Mouse (Mus musculus) ES-CJ7 (cell line): ENCODE measurements around the gene Rsph6a.

Experiments
- DNase-seq: peaks from one replicate; pipeline ENCODE4 v3.0.0; 2011; ENCODE audit warnings: low read depth, low spot score

The Rsph6a gene

GRCm38 (mm10) chr7:19078732-19079131, 24.2 kb downstream of the Rsph6a start:
- DNase-seq = no peak

GRCm38 (mm10) chr7:19080451-19080950, 26.0 kb downstream of the Rsph6a start:
- DNase-seq = no peak

- no peak for DNase-seq
These were observed 27.7 kb downstream of the Rsph6a start for GRCm38 (mm10) chr7:19082171-19082570.

GRCm38 (mm10) chr7:19083096-19083495, 28.6 kb downstream of the Rsph6a start:
- DNase-seq = no peak

- DNase-seq = no peak
These were observed 29.2 kb downstream of the Rsph6a start, which contains the start of gene Dmpk for GRCm38 (mm10) chr7:19083701-19084100. TSS of gene Dmpk (plus strand) at chr7:19083849.

GRCm38 (mm10) chr7:19084277-19084771, 29.8 kb downstream of the Rsph6a start:
- no peak for DNase-seq

- no peak for DNase-seq
These were observed 30.5 kb downstream of the Rsph6a start for GRCm38 (mm10) chr7:19084921-19085473.

GRCm38 (mm10) chr7:19085495-19085894, 31.0 kb downstream of the Rsph6a start:
- DNase-seq = no peak

- peak; percentile 74 for DNase-seq
These were observed 31.6 kb downstream of the Rsph6a start for GRCm38 (mm10) chr7:19086042-19086441.

GRCm38 (mm10) chr7:19086760-19087159, 32.3 kb downstream of the Rsph6a start:
- no peak for DNase-seq

- DNase-seq = peak; percentile 73
These were observed 34.3 kb downstream of the Rsph6a start for GRCm38 (mm10) chr7:19088813-19089212.

GRCm38 (mm10) chr7:19091913-19092312, 37.4 kb downstream of the Rsph6a start:
- no peak for DNase-seq

- DNase-seq = peak; percentile 59
These were observed 38.1 kb downstream of the Rsph6a start for GRCm38 (mm10) chr7:19092381-19093173.

GRCm38 (mm10) chr7:19093174-19093521, 38.7 kb downstream of the Rsph6a start:
- peak; percentile 73 for DNase-seq

- DNase-seq = peak; percentile 98
These were observed 39.3 kb downstream of the Rsph6a start for GRCm38 (mm10) chr7:19093537-19094385.

- DNase-seq = no peak
These were observed 40.0 kb downstream of the Rsph6a start, which contains the start of gene Six5 for GRCm38 (mm10) chr7:19094471-19094825. TSS of gene Six5 (plus strand) at chr7:19094594.

- no peak for DNase-seq
These were observed 40.6 kb downstream of the Rsph6a start for GRCm38 (mm10) chr7:19094826-19095750.

GRCm38 (mm10) chr7:19095751-19096110, 41.2 kb downstream of the Rsph6a start:
- DNase-seq = peak; percentile 71

- DNase-seq = no peak
These were observed 42.0 kb downstream of the Rsph6a start for GRCm38 (mm10) chr7:19096421-19096976.

GRCm38 (mm10) chr7:19097217-19097616, 42.7 kb downstream of the Rsph6a start:
- DNase-seq = no peak

- no peak for DNase-seq
These were observed 43.4 kb downstream of the Rsph6a start for GRCm38 (mm10) chr7:19097863-19098262.
